Mouse (Mus musculus) liver, adult 2 months (tissue): ENCODE data around the gene Sf3b2.

Source experiments
- CTCF ChIP-seq: fragments of 200-500 bp; IDR thresholded peaks from 2 replicates; pipeline ENCODE4 v1.5.1; 2011; ENCODE audit warnings: low read depth, low read length, control low read depth
- POLR2A ChIP-seq: fragments of 200-500 bp; IDR thresholded peaks from 2 replicates; pipeline ENCODE4 v1.6.1; 2011; ENCODE audit warnings: low read length, control low read depth; ENCODE audit not compliant: insufficient read depth; ENCODE audit errors: extremely low read depth

GRCm38 (mm10) chr19:5275736-5276135, 19.5 kb downstream of the Sf3b2 start:
- TF ChIP-seq POLR2A = no peak
- TF ChIP-seq CTCF = no peak
